Mouse (Mus musculus) forebrain, embryonic 10.5 days (tissue): Measurements from ENCODE around the gene Dcst2. TPM values are rescaled to one million over a fixed set of nuclear protein-coding genes. Genes with fewer than 3 reads are reported as not detected.

Experiments
- polyA plus RNA-seq: library from polyadenylated mRNA; unstranded; fragments of >200 nt; fragmentation: Nextera tagmentation; extraction: Ambion mirVana; gene quantifications from 2 replicates; pipeline ENCODE4 v1.2.1, GENCODE M21; 2016

The Dcst2 gene
- polyA plus RNA-seq, 1 experiment from 2014 or later, result 0.16 TPM

Other genes with a start within 250 kb of the Dcst2 start
- 4.5 and 5.6 TPM in 2 replicates for gene Pklr, start 225.8 kb upstream of the Dcst2 start, polyA plus RNA-seq
- gene Hcn3, start 201.8 kb upstream of the Dcst2 start, polyA plus RNA-seq, result 4.8 and 5.5 TPM in 2 replicates
- 33.7 and 34.2 TPM in 2 replicates for gene Clk2, start 197.2 kb upstream of the Dcst2 start, polyA plus RNA-seq
- 100 and 103 TPM in 2 replicates for gene Scamp3, start 184.5 kb upstream of the Dcst2 start, polyA plus RNA-seq
- gene Fam189b, start 178.8 kb upstream of the Dcst2 start, polyA plus RNA-seq, result 25.1 and 25.6 TPM in 2 replicates
- 34.2 and 34.7 TPM in 2 replicates for gene Gba, start 159.0 kb upstream of the Dcst2 start, polyA plus RNA-seq
- 65.8 and 78.2 TPM in 2 replicates for gene Thbs3, start 146.8 kb upstream of the Dcst2 start, polyA plus RNA-seq
- 227 and 242 TPM in 2 replicates for gene Mtx1, start 134.9 kb upstream of the Dcst2 start, polyA plus RNA-seq
- 1.7 and 1.8 TPM in 2 replicates for gene Muc1, start 132.9 kb upstream of the Dcst2 start, polyA plus RNA-seq
- gene Krtcap2, start 116.0 kb upstream of the Dcst2 start, polyA plus RNA-seq, result 260 and 275 TPM in 2 replicates
- gene Trim46, start 115.7 kb upstream of the Dcst2 start, polyA plus RNA-seq, result 4.4 and 5.4 TPM in 2 replicates
- gene Dpm3, start 102.6 kb upstream of the Dcst2 start, polyA plus RNA-seq, result 76.7 and 78.6 TPM in 2 replicates
- 25.1 and 26.0 TPM in 2 replicates for gene Slc50a1, start 91.4 kb upstream of the Dcst2 start, polyA plus RNA-seq
- gene Efna1, start 80.8 kb upstream of the Dcst2 start, polyA plus RNA-seq, result 12.9 and 13.2 TPM in 2 replicates
- 3.0 and 4.0 TPM in 2 replicates for gene Efna3, start 39.0 kb upstream of the Dcst2 start, polyA plus RNA-seq
- gene Efna4, start 23.9 kb upstream of the Dcst2 start, polyA plus RNA-seq, result 27.6 and 28.7 TPM in 2 replicates
- gene Adam15, start 12.0 kb upstream of the Dcst2 start, polyA plus RNA-seq, result 32.1 and 39.5 TPM in 2 replicates
- gene Dcst1, start 3.3 kb downstream of the Dcst2 start, polyA plus RNA-seq, result 0.23 TPM in 1 of 2 replicates, not detected in the other
- 0.65 and 0.69 TPM in 2 replicates for gene Zbtb7b, start 32.8 kb downstream of the Dcst2 start, polyA plus RNA-seq
- 0.15 and 0.23 TPM in 2 replicates for gene Lenep, start 40.8 kb downstream of the Dcst2 start, polyA plus RNA-seq
- gene Flad1, start 49.9 kb downstream of the Dcst2 start, polyA plus RNA-seq, result 27.0 and 29.8 TPM in 2 replicates
- gene Cks1b, start 56.4 kb downstream of the Dcst2 start, polyA plus RNA-seq, result 681 and 720 TPM in 2 replicates
- 49.4 and 53.2 TPM in 2 replicates for gene Shc1, start 56.5 kb downstream of the Dcst2 start, polyA plus RNA-seq
- 34.9 and 40.9 TPM in 2 replicates for gene Pygo2, start 68.2 kb downstream of the Dcst2 start, polyA plus RNA-seq
- gene Pbxip1, start 74.7 kb downstream of the Dcst2 start, polyA plus RNA-seq, result 16.4 and 16.6 TPM in 2 replicates
- 72.0 and 75.3 TPM in 2 replicates for gene Pmvk, start 92.6 kb downstream of the Dcst2 start, polyA plus RNA-seq
- gene Kcnn3, start 158.2 kb downstream of the Dcst2 start, polyA plus RNA-seq, result 0.81 and 0.92 TPM in 2 replicates